Mouse (Mus musculus) granulocyte monocyte progenitor cell, adult 5-6 weeks (primary cell): ENCODE measurements around the gene Pqbp1. TPM values are rescaled to one million over a fixed set of nuclear protein-coding genes. Genes with fewer than 3 reads are reported as not detected.

Source experiments
- ATAC-seq: replicated peaks from 2 replicates; pipeline ENCODE4 v1.8.0; 2016; ENCODE audit warnings: mild to moderate bottlenecking, moderate TSS enrichment, inconsistent platforms; ENCODE audit not compliant: poor library complexity, severe bottlenecking
- total RNA-seq, 2 experiments: library from RNA; stranded (forward) in 1 of 2; stranded (reverse) in 1 of 2; fragments of 200-712, 200-1000 nt in 1 of 2; fragments of >200 nt in 1 of 2; fragmentation: Nextera tagmentation in 1 of 2; gene quantifications; 2 replicates each; pipeline ENCODE4 v1.2.3; 2014 to 2017

Pqbp1 gene
- total RNA-seq, 2 experiments from 2014 or later = 80.4 to 144 TPM

GRCm38 (mm10) chrX:7883841-7884567 lies 15.1 kb downstream of the Pqbp1 start, which contains the start of gene Slc35a2:
Slc35a2 (plus strand) TSS chrX:7884028.
- ATAC-seq = peak; percentile 82

GRCm38 (mm10) chrX:7879819-7880218 lies 19.2 kb downstream of the Pqbp1 start:
- peak; percentile 65 for ATAC-seq

DNA sequence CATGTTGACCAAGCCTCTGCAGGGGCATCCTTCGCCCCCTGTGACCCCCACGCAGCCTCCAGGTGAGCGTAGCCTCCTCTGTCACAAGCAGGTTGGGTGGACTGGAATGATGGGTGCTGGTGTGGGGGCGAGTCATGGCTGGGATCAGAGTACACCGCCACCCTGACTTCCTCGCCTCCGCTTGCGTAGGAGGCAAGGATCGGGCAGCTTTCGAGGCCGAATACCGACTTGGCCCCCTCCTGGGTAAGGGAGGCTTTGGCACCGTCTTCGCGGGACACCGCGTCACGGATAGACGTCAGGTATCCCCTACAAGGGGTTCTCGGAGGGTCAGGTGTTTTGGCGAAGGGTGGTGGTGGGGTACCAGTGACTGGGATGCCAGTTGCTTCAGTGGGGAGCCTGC lies 20.6 kb downstream of the Pqbp1 start:
- 0 out of 2 replicates have a peak, but pooled peaks have one; percentile 9 for ATAC-seq

DNA sequence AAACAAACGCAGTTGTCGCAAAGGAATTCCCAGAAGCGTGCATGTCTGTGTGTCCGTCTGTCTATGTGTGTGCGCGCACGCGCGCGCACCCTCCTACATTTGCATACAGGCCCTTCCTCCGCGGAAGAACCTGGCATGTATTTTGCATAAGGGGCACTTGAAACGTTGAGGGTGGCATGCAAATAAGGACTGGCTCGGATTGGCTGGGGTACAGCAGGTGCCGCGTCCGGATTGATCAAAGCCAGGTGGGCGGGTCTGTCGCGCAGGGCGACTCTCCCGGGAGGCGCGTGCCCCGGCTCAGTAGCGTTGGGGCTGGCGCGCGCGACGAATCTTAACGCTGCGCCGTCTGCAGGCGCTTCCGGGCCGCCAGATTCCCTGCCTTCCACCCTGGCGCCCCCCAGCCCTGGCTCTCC lies 21.1 kb downstream of the Pqbp1 start, which contains the start of gene Pim2:
Gene Pim2, plus strand, starts transcription at position 256 of the 413 bp plus-strand sequence.
- ATAC-seq = peak; percentile 89

DNA sequence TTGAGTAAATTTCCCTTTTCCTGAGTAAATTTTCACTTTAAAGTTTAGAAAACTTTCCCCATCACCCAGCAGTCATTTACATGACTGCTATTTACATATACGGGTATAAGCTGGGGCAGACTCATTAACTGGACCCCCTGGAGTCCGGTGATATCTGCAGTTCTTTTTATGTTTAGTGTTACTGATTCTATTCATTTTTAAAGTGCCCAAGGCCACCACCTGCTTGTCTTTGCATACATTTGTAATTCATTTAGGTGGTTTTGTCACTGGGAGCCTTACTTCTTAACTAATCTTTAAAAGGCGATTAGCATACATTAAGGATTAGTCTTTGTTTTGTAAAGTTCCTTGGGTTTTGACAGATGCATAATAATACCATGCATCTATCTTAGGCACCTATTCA lies 29.2 kb downstream of the Pqbp1 start:
- ATAC-seq = no peak

- no peak for ATAC-seq
Measured at GRCm38 (mm10) chrX:7868506-7868905, 30.6 kb downstream of the Pqbp1 start.

GRCm38 (mm10) chrX:7867141-7867540 lies 31.9 kb downstream of the Pqbp1 start:
- no peak for ATAC-seq

DNA sequence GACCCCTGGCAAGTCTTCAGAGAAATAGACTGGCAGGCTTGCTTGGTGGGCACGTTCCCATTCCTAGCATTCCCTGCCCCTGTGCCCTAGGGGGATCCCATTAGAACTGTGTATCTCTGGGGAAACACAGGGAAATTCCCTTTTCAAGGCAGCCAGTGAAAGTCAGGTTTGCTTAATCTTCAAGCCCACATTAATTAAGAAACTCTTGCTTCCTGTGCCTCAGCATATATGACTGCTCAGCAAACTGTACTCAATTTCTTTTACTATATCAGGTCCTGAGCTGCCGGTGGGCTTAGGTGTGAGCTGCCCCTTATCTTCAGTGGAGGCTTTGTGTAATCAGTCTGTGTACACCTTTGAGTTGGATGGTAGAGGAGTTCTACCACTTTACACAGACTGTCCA lies 33.3 kb downstream of the Pqbp1 start:
- peak; percentile 38 for ATAC-seq

GRCm38 (mm10) chrX:7865343-7865742 lies 33.7 kb downstream of the Pqbp1 start:
- ATAC-seq = peak; percentile 55

GRCm38 (mm10) chrX:7864551-7864950 lies 34.5 kb downstream of the Pqbp1 start:
- peak; percentile 66 for ATAC-seq

GRCm38 (mm10) chrX:7863181-7863580 lies 35.9 kb downstream of the Pqbp1 start:
- no peak for ATAC-seq

GRCm38 (mm10) chrX:7859191-7859753 lies 39.8 kb downstream of the Pqbp1 start:
- ATAC-seq = peak; percentile 44; the same call in 1 of the 2 replicates

GRCm38 (mm10) chrX:7854578-7854977 lies 44.5 kb downstream of the Pqbp1 start:
- ATAC-seq = peak; percentile 80

- no peak for ATAC-seq
Measured at GRCm38 (mm10) chrX:7847845-7848244, 51.2 kb downstream of the Pqbp1 start.

Other genes starting within 250 kb of the Pqbp1 start
- 8.4 and 12.5 TPM in 2 replicates for gene Prickle3, start 242.0 kb downstream of the Pqbp1 start, total RNA-seq (2014; fragmentation: Nextera tagmentation)
- 2.6 and 2.7 TPM in 2 replicates for gene Prickle3, start 242.0 kb downstream of the Pqbp1 start, total RNA-seq (2017)
- 51.4 and 73.9 TPM in 2 replicates for gene Plp2, start 227.9 kb downstream of the Pqbp1 start, total RNA-seq (2014; fragmentation: Nextera tagmentation)
- 16.0 and 20.9 TPM in 2 replicates for gene Plp2, start 227.9 kb downstream of the Pqbp1 start, total RNA-seq (2017)
- not detected in 2 replicates for gene Magix, start 218.0 kb downstream of the Pqbp1 start, total RNA-seq (2014; fragmentation: Nextera tagmentation)
- 0.17 TPM in 1 of 2 replicates, not detected in the other for gene Magix, start 218.0 kb downstream of the Pqbp1 start, total RNA-seq (2017)
- gene Gpkow, start 202.1 kb downstream of the Pqbp1 start, total RNA-seq (2014; fragmentation: Nextera tagmentation) = 18.9 and 21.2 TPM in 2 replicates
- 30.4 and 32.7 TPM in 2 replicates for gene Gpkow, start 202.1 kb downstream of the Pqbp1 start, total RNA-seq (2017)
- 24.1 and 31.2 TPM in 2 replicates for gene Wdr45, start 184.9 kb downstream of the Pqbp1 start, total RNA-seq (2014; fragmentation: Nextera tagmentation)
- 22.5 and 27.6 TPM in 2 replicates for gene Wdr45, start 184.9 kb downstream of the Pqbp1 start, total RNA-seq (2017)
- not detected in 2 replicates for gene Gm45208, start 177.0 kb downstream of the Pqbp1 start, total RNA-seq (2014; fragmentation: Nextera tagmentation)
- gene Gm45208, start 177.0 kb downstream of the Pqbp1 start, total RNA-seq (2017) = not detected in 2 replicates
- gene Praf2, start 170.8 kb downstream of the Pqbp1 start, total RNA-seq (2014; fragmentation: Nextera tagmentation) = 4.3 and 16.1 TPM in 2 replicates
- 2.8 and 6.2 TPM in 2 replicates for gene Praf2, start 170.8 kb downstream of the Pqbp1 start, total RNA-seq (2017)
- not detected in 2 replicates for gene Ccdc120, start 148.4 kb downstream of the Pqbp1 start, total RNA-seq (2014; fragmentation: Nextera tagmentation)
- 0.04 and 0.21 TPM in 2 replicates for gene Ccdc120, start 148.4 kb downstream of the Pqbp1 start, total RNA-seq (2017)
- 17.4 and 27.8 TPM in 2 replicates for gene Tfe3, start 136.7 kb downstream of the Pqbp1 start, total RNA-seq (2014; fragmentation: Nextera tagmentation)
- 5.7 and 7.2 TPM in 2 replicates for gene Tfe3, start 136.7 kb downstream of the Pqbp1 start, total RNA-seq (2017)
- gene Gripap1, start 109.5 kb downstream of the Pqbp1 start, total RNA-seq (2014; fragmentation: Nextera tagmentation) = 43.6 and 52.5 TPM in 2 replicates
- gene Gripap1, start 109.5 kb downstream of the Pqbp1 start, total RNA-seq (2017) = 59.7 and 78.0 TPM in 2 replicates
- 0.32 and 2.5 TPM in 2 replicates for gene Kcnd1, start 77.0 kb downstream of the Pqbp1 start, total RNA-seq (2014; fragmentation: Nextera tagmentation)
- gene Kcnd1, start 77.0 kb downstream of the Pqbp1 start, total RNA-seq (2017) = 0.31 TPM in 1 of 2 replicates, not detected in the other
- 44.0 and 47.5 TPM in 2 replicates for gene Otud5, start 57.9 kb downstream of the Pqbp1 start, total RNA-seq (2014; fragmentation: Nextera tagmentation)
- 56.4 and 57.4 TPM in 2 replicates for gene Otud5, start 57.9 kb downstream of the Pqbp1 start, total RNA-seq (2017)
- gene Pim2, start 21.0 kb downstream of the Pqbp1 start, total RNA-seq (2014; fragmentation: Nextera tagmentation) = 6.3 and 7.1 TPM in 2 replicates
- gene Pim2, start 21.0 kb downstream of the Pqbp1 start, total RNA-seq (2017) = 0.78 and 1.5 TPM in 2 replicates
- gene Slc35a2, start 15.2 kb downstream of the Pqbp1 start, total RNA-seq (2014; fragmentation: Nextera tagmentation) = 18.7 and 35.6 TPM in 2 replicates
- 14.6 and 19.6 TPM in 2 replicates for gene Slc35a2, start 15.2 kb downstream of the Pqbp1 start, total RNA-seq (2017)
- gene Timm17b, start 88 bp upstream of the Pqbp1 start, total RNA-seq (2014; fragmentation: Nextera tagmentation) = 80.9 and 119 TPM in 2 replicates
- gene Timm17b, start 88 bp upstream of the Pqbp1 start, total RNA-seq (2017) = 62.7 and 111 TPM in 2 replicates
- not detected in 2 replicates for gene Gm10491, start 8.6 kb upstream of the Pqbp1 start, total RNA-seq (2014; fragmentation: Nextera tagmentation)
- gene Gm10491, start 8.6 kb upstream of the Pqbp1 start, total RNA-seq (2017) = not detected in 2 replicates
- gene Gm10490, start 10.3 kb upstream of the Pqbp1 start, total RNA-seq (2014; fragmentation: Nextera tagmentation) = not detected in 2 replicates
- not detected in 2 replicates for gene Gm10490, start 10.3 kb upstream of the Pqbp1 start, total RNA-seq (2017)
- gene Pcsk1n, start 20.6 kb upstream of the Pqbp1 start, total RNA-seq (2014; fragmentation: Nextera tagmentation) = not detected in 2 replicates
- gene Pcsk1n, start 20.6 kb upstream of the Pqbp1 start, total RNA-seq (2017) = not detected in 2 replicates
- not detected in 2 replicates for gene Eras, start 29.3 kb upstream of the Pqbp1 start, total RNA-seq (2014; fragmentation: Nextera tagmentation)
- gene Eras, start 29.3 kb upstream of the Pqbp1 start, total RNA-seq (2017) = not detected in 2 replicates
- gene Hdac6, start 48.6 kb upstream of the Pqbp1 start, total RNA-seq (2014; fragmentation: Nextera tagmentation) = 11.5 and 13.5 TPM in 2 replicates
- 7.5 and 8.0 TPM in 2 replicates for gene Hdac6, start 48.6 kb upstream of the Pqbp1 start, total RNA-seq (2017)
- 2.2 and 4.5 TPM in 2 replicates for gene Gata1, start 78.8 kb upstream of the Pqbp1 start, total RNA-seq (2014; fragmentation: Nextera tagmentation)
- 3.6 and 4.2 TPM in 2 replicates for gene Gata1, start 78.8 kb upstream of the Pqbp1 start, total RNA-seq (2017)
- not detected in 2 replicates for gene Glod5, start 119.2 kb upstream of the Pqbp1 start, total RNA-seq (2014; fragmentation: Nextera tagmentation)
- gene Glod5, start 119.2 kb upstream of the Pqbp1 start, total RNA-seq (2017) = not detected in 2 replicates
- gene Suv39h1, start 175.5 kb upstream of the Pqbp1 start, total RNA-seq (2014; fragmentation: Nextera tagmentation) = 80.1 and 105 TPM in 2 replicates
- 79.8 and 82.4 TPM in 2 replicates for gene Suv39h1, start 175.5 kb upstream of the Pqbp1 start, total RNA-seq (2017)
- gene Was, start 191.2 kb upstream of the Pqbp1 start, total RNA-seq (2014; fragmentation: Nextera tagmentation) = 88.2 and 104 TPM in 2 replicates
- 82.0 and 114 TPM in 2 replicates for gene Was, start 191.2 kb upstream of the Pqbp1 start, total RNA-seq (2017)
- 25.6 and 30.5 TPM in 2 replicates for gene Wdr13, start 233.6 kb upstream of the Pqbp1 start, total RNA-seq (2014; fragmentation: Nextera tagmentation)
- gene Wdr13, start 233.6 kb upstream of the Pqbp1 start, total RNA-seq (2017) = 15.6 and 17.4 TPM in 2 replicates
- gene Rbm3, start 246.6 kb upstream of the Pqbp1 start, total RNA-seq (2014; fragmentation: Nextera tagmentation) = 877 and 914 TPM in 2 replicates
- gene Rbm3, start 246.6 kb upstream of the Pqbp1 start, total RNA-seq (2017) = 1,015 and 1,242 TPM in 2 replicates